Mouse (Mus musculus) WW6 (cell line): ENCODE measurements around the gene Clip2.

Experiments used
- DNase-seq: peaks from one replicate; pipeline ENCODE4 v3.0.0-alpha.2; 2013; ENCODE audit warnings: low read depth, low spot score

Gene Clip2

GRCm38 (mm10) chr5:134564272-134564671 is 12.0 kb upstream of the Clip2 start:
- no peak for DNase-seq

- DNase-seq: no peak
These were observed 8.4 kb upstream of the Clip2 start for GRCm38 (mm10) chr5:134560450-134561171.

- DNase-seq: no peak
These were observed 7.8 kb upstream of the Clip2 start, which contains the start of gene Syna for GRCm38 (mm10) chr5:134560071-134560449. Syna (minus strand) TSS chr5:134560171.

DNA sequence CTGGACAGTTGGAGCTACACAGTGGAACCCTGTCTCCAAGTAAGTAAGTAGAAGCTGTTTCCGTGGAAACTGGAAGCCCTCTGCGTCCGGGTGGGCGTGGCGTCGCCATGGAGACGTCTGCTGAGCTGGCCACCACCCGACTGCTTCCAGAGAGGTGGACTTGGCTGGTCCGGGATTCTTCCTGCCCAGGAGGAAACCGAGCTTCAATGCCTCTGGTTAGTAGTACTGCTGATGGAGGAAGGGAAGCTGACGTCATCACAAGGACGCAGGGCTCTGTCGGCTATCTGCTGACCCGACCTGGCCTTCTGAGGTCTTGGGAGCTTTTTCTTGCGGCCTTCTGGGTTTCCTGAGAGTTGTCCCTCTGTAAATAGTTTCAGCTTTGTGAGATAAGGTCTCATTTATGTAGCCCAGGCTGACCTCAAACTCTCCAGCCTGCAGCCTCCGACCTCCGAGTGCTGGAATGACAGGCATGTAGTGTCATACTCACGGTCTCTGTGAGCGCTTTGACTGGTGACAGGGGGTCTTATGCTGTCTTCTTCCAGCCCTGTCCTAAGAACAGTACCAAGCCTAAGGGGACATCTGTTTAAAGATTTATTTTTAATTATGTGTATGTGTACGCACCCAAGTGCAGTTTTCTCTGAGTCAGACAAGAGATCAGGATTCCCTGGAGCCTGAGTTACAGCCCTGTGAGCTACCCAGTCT is 3.4 kb upstream of the Clip2 start:
- DNase-seq: no peak

- DNase-seq: no peak
These were observed 1.8 kb upstream of the Clip2 start for GRCm38 (mm10) chr5:134553951-134554546.

DNA sequence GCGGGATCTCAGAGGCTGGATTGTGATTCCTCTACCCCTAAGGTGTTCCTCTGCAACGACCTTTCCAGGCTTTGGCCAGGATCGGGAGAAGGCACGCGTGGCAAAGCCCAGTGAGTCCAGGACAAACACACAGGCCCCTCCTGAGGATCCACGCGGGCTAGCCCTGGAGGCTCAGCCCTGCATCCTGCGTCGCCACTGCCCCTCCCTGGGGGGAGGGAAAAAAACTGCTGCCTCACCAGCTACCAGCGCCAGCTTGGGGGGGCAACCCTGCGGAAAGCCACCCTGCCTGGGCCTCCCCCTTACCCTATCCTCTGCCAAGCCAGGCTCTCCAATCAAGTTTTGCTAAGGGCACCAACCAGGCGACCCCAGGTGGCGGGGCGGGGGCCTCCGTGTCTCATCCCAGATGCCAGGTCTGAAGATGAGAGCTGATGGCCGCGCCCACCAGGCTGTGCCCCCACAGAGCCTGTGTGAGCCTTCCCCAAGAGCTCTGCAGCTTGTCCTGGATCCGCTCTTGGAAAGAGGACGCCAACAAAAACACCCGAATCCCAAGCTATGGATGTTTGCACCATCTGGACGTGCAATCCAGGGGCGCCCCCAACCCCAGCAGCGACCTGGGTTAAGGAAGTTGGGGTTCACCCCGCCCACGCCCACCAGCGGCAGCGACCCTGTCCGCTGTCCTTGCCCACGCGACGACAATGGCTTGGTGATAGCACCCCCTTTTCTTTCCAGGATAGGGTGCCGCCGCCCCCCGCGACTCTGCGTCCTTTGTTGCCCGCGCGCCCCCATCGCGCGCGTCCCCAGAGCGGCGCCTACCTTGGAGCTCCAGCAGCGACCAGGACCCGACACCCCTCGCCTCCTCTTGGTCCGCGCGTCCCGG is 763 bp downstream of the Clip2 start:
- no peak for DNase-seq

GRCm38 (mm10) chr5:134550836-134551232 is 1.4 kb downstream of the Clip2 start:
- no peak for DNase-seq

- DNase-seq: no peak
These were observed 2.5 kb downstream of the Clip2 start for GRCm38 (mm10) chr5:134549640-134550168.

DNA sequence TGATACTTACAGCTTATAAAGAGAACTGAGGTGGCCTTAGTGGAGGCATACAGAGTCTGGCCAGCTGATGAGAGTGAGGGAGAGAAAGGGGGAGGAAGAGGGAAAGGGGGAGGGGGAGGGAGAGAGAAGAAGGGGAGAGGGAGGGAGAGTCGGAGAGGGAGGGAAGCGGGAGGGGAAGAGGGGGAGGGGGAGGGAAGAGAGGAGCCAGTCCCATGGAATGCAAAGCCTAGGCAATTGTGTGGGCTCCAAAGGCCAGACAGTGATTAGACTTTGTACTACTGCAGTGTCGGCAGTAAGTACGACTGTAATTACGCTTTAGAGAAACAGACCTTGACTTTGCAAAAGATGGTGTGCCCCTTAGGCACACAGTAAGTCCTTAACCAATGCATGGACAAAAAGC is 3.9 kb downstream of the Clip2 start:
- DNase-seq: no peak

DNA sequence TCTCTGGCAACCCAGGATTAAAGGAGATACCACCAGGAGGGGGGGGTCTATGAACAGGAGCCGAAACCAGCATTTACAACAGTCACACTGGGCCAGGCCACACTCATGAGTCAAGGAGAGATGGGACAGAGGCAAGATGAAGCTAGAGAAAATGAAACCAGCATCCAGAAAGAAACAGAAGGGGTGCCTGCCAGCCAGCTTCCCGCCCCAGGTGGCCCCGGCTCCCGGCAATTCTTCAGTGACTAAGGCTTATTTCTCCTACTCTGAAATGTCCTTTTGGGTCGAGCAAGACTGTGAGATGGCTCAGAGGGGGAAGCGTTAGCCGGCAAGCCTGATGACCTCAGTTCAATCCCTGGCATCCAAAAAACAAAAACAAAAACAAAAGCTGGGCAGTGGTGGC is 5.4 kb downstream of the Clip2 start:
- no peak for DNase-seq

DNA sequence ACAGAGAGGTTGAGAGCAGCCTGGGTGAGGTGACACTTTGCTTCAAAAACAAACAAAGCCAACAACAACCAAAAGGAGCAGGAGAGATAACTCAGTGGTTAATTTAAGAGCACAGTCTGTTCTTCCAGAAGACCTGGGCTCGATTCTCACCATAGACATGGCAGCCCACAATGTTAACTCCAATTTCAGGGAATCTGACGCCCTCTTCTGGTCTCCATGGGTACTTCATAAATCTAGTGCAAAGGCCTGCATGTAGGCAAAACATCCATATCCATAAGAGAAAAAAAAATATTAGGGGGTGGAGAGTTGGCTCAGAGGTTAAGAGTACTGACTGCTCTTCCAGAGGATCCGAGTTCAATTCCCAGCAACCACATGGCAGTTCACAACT is 7.0 kb downstream of the Clip2 start:
- no peak for DNase-seq

- DNase-seq: no peak
These were observed 7.6 kb downstream of the Clip2 start for GRCm38 (mm10) chr5:134544516-134545241.

- no peak for DNase-seq
These were observed 10.6 kb downstream of the Clip2 start for GRCm38 (mm10) chr5:134541640-134542039.

- no peak for DNase-seq
These were observed 11.4 kb downstream of the Clip2 start for GRCm38 (mm10) chr5:134540881-134541280.

GRCm38 (mm10) chr5:134539891-134540290 is 12.3 kb downstream of the Clip2 start:
- no peak for DNase-seq

DNA sequence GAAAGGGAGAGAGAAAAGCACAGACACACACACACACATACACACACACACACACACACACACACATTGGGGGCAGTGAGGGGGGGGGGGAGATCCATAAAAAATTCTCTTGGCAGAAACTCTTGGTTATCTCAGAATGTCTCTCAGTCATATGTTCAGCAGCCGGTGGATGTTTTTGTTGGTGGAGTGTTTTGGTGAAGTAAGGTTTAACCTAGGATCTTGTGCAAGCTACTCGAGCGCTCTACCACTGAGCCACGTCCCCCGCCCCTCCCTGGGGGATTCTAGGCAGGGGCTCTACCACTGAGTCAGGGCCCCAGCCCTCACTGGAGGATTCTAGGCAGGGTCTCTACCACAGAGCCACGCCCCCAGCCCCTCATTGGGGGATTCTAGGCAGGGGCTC is 16.2 kb downstream of the Clip2 start:
- no peak for DNase-seq

DNA sequence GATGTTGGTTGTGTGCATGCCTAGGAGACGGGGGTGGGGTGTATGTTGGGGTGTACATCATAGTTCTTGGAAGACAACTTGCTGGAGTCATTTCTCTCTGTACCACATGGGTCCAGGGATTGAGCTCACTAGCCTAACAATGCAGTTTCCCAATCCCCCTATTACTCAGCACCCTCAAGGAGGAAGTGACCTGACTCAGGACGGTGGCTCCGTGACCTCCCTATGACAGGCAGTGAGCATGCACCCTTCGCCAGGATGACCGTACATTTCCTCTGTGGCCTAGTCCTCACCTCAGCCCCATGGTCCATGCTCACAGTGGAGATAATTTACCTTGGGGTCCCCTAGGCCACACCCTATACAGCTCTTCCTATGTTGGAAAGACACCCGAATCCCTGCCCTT is 19.8 kb downstream of the Clip2 start:
- DNase-seq: no peak

DNA sequence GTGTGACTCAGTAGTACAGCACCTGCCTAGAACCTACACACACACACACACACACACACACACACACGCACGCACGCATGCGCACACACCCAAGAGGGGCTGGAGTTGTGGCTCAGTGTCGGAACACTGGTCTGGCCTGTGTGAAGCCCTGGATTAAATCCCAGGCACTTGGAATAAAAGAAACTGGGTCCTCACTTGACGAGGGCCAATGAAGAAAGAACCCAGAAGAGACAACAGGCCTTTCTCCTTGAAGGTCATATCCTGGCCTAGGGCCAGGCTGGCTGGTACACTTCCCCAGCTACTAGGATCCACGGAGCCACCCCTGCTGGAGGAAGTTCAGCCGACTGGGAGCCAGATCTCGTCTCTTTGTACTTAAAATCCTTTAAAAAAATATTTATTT is 20.6 kb downstream of the Clip2 start:
- no peak for DNase-seq

GRCm38 (mm10) chr5:134530830-134531229 is 21.4 kb downstream of the Clip2 start:
- no peak for DNase-seq

- DNase-seq: no peak
These were observed 23.7 kb downstream of the Clip2 start for GRCm38 (mm10) chr5:134528488-134528887.
